Mouse (Mus musculus) regulatory T cell (primary cell): Measurements from ENCODE around the gene Cenpu.

Experiments used
- in situ Hi-C: fragments of 300-600 bp; cut with MboI, MseI; formaldehyde crosslinking; loops from one replicate; pipeline ENCODE4 v1.15.1; 2025; ENCODE audit warnings: high pct_unique_total_duplicates

Gene Cenpu

DNA sequence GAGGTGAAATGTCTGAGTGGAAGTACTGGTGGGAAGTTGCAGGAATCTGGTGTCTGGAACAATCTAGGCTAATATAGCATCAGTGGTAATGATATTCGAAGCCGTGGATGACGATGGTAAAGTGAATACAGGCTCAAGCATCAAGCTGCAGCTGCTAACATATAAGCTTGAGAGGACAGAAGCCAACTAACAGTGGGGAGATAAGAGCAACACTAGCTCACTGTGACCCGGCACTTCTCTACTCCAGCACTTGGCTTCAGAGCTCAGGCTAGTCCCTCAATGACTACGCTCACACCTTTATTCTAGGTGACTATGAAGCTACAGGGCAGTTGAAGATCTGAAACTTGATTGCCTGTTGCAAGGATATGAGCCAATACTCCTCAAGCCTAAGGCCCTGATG lies 46.9 kb downstream of the Cenpu start:
- in situ Hi-C loops = no loop called here

DNA sequence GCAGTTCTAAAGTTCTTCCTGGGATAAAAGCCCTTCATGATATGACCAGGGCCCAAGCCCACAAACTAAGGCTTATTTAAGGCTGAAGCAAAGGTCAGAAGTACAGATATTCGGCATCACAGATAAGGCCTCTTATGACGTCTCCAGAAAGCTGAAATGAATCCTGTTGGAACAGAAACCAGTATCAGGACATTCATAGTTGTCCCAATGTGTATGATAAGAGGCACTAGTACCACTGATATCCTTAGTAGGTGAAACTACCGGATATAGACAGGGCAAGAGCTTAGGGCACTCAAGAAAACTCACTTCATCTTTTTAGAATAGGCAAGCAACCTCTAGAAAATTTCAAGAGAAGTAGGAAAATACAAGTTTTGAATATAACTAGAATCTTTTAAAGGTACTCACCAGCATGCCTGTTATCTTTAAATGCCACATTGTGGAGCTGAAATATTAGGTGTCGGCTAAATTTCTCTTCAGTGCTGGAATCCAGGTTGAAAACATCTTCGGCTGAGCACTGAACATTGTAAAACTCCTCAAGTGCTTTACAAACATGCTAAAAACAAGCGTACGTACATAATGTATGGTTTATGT lies 47.6 kb downstream of the Cenpu start:
- in situ Hi-C loops = no loop called here

DNA sequence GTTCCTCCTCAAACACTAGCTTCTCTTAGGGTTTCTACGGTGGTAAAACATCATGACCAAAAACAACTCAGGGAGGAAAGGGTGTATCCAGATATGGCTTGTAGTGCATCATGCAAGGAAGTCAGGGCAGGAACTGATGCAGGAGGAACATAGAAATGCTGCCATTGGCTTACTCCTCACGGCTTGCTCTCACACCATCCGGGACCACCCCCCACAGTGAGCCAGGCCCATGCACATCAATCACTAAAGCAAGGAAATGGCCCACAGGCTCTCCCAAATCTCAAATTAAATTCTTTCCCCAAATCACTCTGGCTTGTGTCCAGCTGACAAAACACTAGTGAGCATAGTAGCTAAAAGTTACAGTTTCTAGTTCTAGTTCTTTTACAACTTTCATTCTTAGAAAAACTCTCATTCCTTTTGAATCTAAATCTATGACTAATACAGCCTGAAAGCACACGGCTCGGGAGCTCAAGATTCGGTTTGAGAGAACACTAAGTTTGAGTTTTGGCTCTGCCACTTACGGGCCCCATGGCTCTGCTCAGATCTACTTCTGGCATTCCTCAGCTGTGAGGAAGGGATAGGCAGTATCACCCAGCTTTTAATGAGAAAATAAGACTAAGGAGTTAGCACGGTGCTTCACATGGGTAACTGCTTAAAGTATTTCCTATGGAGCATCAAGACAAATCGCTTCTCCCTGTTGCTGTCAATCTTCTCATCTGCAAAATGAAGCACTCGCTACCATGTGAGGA lies 49.3 kb downstream of the Cenpu start:
- in situ Hi-C loops = loop anchor here (10.0 kb wide), 1 partner anchor 826 kb away; no protein-coding TSS in a partner anchor

DNA sequence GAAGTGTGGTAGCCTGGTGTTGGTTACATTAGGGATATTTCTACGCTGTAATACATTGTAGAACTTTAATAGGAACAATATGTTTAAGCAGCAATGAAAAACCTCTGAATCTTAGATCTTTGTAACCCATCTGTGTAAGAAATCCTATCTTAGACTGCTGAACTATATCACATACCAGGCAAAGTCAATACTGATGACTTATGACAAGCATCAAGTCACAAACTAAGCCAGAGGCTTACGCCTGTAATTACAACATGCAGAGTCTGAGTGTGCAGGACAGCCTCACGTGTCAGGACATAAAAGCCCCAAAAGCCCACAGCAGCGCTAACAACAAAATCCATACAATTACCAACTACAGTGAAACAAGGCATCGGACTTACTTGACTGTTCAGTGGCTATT lies 51.8 kb downstream of the Cenpu start:
- in situ Hi-C loops = loop anchor here (10.0 kb wide), 1 partner anchor 829 kb away; no protein-coding TSS in a partner anchor

DNA sequence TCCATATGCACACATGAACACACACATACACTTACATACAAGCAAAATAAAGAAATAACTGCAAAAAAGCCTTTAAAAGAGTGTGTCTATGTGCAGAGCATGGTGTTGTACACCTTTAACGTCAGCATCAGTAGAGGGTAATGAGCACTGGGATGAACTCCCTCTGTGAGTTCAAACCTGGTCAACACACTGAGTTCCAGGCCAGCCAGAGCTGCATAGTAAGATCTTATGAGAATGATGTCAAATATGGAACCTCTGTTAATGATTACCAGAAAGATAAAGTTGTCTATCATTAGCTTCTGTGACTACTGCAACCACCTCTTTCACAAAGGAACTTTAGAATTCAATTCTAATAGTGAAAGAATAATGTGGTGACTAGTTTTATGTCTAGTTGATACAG lies 55.1 kb downstream of the Cenpu start:
- in situ Hi-C loops = loop anchor here (10.0 kb wide), 1 partner anchor 832 kb away; no protein-coding TSS in a partner anchor

DNA sequence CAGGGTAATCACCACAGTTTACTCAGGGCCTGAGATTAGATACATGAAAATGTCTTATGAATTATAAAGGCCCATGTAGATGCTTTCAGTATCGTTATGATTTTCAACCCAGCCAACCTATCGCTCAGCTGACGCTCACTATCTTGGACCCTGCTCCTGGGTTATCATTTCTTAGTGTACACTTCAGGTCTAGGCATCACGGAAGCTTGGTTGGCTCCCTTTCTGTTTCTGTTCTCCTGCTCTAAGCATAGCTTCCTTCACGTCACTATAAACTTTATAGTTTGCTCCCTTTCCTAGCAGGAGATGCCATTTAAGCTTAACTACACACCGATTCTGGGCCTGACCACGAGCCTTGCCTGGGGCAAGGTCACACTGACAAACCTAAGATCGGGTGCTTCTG lies 59.7 kb downstream of the Cenpu start:
- in situ Hi-C loops = no loop called here

DNA sequence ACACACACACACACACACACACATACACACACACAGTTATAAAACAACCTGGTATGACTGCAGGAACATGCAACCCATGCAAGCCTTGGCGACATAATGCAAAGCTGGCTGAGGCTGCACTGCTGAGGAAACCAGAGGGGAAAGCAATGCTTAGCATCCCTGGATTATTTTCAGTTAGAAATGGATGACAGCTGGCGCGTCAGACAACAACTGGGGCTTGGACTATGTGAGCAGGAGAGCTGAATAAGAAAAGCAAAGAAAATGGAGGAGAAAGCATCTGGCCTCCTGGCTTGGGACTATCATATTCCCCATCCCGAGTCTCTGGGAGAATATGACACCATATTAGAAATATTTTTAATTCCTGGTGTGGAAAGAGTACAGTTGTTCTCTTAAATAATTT lies 61.1 kb downstream of the Cenpu start:
- in situ Hi-C loops = no loop called here

DNA sequence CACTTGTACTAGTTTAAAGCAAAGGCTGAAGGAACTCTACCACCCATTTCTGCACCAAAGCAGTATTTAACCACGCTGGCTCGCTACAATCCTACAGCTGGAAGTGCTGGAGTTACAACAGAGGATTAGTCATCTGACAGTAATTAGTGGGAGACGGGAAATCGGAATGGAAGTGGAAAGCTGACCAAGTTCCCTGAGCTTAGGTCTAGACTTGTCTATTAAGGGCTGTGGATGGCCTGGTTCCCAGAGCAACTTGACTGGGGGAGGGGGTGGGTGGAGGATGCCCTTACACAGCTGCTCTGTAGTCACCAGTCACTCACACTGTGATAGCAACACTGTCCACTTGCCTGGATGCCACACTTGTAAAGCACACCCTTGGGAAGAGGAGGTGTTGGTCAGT lies 61.5 kb downstream of the Cenpu start:
- in situ Hi-C loops = no loop called here

DNA sequence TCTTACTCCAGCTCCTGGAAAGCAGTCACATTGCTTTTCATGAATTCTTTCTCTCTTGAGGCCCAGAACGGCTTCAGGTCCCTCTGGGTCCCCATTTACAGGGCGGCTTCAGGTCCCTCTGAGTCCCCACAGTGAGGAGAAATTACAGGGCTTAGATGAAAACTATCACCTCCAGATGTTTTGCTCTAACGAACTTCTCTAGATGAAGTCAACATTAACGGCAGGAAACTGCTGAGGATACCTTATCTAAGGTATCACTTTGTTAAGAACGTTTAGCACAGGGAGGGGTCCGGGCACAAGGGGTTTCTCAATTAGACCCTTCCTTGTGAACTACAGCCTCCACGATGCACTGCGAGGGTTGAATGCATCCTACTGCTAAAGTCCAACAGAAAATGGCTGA lies 64.1 kb downstream of the Cenpu start:
- in situ Hi-C loops = no loop called here

DNA sequence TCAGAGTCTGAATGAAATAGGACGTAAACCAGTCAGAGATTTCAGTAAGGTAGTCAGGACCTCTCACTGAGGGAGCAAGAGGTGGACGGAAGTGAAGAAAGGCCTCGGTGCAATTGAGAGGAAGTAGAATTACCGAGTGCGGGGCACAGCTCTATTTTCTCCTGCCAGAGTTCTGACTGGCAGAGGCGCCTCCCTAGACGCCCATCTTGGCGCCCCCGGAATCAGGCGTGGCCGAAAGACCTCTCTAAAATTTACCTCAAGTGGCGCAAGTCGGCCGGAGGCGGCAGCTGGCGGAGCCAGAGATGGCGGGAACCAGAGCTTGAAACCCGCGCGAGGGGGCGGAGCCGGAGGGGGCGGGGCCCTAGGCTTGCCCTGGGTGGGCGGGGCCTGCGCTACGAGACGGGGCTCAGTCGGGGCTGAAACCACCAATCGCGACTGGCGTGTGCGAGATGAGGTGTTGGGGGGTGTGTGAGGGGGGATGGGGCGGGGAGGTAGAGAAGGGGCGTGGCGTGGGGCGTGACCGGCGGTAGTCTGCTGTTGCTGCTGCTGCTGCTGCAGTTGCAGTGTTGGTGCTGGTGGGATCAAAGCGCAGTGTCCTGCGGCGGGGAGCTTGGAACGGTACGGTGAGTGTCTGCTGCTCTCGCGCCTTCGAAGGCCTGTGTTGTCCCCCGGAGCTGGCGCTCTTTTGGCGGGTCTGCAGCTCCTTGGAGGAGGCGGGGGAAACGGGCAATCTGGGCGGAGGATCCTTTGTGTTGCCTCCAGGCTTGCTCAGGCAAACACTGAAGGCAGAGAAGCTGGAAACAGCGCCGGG lies 65.3 kb downstream of the Cenpu start, which contains the start of the genes Primpol and Casp3:
Gene Primpol, minus strand, starts transcription at position 334 of the 811 bp plus-strand sequence.
Gene Casp3, plus strand, starts transcription at position 413 of the 811 bp plus-strand sequence.
- in situ Hi-C loops = no loop called here

DNA sequence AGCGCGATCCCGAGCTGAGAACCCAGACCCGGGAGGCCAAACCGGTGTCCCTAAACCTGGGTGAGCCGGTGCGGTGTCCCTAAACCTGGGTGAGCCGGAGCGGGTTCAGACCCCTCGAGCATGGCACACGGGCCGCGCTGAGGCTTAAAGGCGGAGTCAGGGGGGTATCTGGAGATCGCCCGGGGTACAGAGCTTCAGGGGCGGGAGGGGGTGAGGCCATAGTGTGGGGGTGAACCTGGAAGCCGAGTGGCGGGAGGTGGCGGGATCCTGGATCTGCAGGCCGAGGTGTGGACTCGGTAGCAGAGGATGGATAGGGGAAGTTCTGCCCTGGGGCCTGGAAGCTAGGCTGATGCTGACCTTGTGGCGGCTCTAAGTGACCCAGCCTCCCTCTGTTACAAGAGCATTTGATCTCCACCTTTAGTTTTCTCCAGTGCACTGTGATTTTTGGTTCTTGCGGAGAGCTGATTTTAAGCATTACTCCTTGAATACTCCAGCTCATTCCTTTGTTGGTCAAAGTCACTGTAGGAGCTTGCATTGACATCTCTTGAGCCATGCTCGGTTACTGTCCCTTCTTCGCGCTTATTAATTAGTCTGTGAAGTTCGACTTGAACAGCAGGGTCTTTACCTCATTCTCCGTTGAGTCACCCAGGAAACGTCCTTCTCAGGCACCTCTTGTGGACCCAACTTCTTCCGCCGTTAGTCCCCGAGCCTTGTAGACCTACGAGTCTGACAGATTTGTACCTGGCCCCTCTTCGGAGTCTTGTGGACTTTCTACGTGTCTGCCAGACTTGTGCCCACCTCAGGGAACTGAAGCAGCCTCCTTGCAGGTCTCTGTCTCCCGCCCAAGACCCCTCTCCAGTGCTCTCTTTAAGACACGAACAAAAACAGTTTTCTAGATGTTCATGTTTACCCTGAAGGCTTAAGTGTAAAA lies 66.1 kb downstream of the Cenpu start:
- in situ Hi-C loops = no loop called here

DNA sequence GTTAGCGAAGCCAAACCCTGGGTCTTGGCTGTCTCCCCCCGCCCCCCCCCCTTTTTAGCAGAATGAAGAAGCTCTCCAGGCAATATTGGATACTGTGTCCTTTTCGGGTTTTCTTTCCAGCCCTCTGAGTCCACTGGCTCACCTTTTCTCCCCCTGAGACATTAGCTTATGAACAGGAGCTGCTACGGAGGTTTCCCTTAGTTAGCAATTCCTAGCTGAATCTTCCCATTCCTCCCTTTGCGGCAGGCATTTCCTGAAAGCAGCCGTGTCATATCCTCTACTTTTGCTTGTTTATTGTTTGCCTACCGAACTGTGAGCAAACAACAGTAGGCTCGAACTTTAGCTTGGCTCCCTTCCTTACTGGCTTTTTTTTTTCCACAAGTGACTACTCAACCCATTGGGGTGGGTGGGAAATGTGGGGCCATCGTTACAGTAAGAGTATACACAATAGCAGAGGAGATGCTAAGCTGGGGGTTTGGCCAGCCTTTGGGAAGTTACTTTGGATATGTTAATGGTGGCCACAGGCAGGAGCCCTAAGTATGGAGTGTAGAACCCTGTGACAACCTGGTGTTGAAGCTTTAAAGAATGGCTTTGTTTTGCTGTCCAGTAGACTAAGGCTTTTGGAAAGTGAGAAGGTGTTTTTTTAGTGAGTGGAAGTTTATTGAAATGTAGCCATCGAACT lies 67.0 kb downstream of the Cenpu start:
- in situ Hi-C loops = no loop called here

DNA sequence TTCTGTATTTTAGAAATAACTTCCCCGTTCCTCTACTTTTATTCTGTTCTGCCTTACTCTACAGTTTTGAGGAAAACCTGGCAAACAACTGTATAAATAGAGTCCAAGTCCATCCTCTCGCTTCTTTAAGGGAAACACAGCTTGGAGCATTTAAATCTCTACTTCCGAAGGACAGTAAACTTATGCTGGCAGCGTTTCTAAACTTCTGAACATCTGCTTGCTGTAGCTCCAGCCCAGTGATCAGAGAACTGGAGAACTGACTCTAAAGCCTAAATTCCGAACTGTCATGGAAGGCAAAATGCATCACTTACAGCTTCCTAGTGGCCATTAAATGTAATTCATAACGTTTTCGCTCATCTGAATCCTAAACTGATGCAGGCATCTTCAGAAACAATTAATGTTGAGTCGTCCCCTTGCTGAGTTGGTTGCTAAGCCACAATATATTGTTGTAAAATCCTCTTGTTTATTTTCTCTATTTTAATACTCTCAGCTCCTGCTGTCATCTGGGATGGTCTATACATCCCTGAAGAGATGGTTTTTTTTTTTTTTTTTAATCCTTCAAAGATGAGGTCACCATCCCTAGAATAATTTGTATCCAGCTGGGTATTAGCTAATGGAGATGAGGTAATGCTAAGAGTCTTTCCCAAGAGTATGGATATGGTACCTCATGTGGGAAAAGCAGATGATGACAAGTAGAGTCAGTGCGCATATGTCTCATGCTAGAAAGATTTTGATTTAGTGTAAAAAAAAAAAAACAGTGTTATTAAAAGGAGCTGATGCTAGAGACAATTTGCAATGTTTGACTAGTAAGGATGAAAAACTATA lies 70.8 kb downstream of the Cenpu start:
- in situ Hi-C loops = no loop called here

DNA sequence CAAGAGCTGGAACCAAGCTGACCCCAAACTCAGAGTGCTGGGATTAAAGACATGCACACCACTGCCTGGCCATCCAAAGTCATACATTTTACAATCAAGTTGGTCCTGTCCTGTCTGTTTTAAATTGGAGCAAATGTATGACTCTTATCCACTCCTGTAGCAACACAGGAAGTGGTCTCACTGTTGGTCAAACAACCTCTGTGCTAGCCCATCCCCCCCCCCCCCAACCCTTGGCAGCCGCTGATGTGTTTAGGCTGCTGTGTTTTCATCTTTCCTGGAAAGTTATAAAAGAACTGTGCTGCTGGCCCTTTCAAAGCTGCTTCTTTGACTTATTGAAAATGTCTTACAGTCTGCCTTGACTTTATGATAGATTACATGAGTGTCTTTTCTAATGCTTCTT lies 73.3 kb downstream of the Cenpu start:
- in situ Hi-C loops = no loop called here

DNA sequence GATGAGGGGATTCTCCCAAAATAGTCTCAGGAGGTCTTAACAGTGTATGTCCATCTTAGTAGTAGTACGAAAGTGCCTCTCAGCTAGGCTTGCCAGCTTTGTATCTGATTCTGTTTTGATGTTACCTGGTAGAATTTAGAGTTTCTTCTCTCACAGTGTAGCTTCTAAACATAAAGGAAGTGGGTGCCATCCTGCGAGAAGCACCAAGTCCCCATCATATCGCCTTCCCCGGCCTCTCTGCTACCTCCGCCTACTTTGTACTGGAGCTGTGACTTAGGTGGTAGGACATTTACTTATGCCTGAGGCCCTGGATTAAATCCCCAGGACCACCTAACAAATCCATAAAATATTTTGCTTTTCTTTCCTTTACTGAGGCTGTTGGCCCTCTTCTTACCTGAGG lies 74.8 kb downstream of the Cenpu start:
- in situ Hi-C loops = no loop called here

DNA sequence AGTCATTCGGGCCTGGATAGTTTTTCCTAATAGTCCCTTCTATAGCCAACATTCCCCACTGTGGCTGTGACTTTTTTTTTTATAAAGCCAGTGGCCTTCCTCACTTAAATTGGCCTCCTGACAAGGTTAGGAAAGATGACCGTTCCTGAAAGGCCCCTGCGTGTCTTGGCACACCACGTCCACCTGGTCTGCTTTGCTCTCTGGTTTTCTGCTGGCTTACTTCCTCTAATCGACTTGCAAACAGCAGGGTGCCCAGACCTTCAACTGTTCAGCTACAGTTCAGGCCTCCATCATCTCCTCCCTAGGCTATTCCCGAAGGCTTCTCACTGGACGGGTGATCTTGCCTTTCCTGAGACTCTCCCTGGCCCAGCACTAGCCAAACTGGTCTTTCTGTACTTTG lies 76.1 kb downstream of the Cenpu start:
- in situ Hi-C loops = no loop called here

DNA sequence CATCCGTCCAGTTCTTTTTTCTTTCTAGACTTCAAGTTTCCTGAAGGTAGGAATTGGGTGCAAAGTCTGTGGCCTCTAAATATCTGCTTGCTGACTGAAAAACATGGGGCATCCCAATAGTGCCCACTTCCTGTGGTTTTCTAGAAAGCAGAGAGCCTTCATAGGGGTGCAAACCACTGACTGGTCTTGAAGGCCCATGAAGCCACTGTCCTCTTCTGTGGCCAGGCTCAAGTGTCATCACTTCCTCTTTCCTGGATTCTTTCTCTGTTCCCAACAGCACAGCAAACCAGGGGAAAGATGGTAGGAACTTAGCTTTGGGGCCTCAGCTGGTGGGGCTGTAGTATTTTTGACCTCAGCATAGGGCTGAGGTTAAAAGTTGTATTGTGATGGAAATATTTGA lies 76.8 kb downstream of the Cenpu start:
- in situ Hi-C loops = no loop called here
